In the genomic region with DNA sequence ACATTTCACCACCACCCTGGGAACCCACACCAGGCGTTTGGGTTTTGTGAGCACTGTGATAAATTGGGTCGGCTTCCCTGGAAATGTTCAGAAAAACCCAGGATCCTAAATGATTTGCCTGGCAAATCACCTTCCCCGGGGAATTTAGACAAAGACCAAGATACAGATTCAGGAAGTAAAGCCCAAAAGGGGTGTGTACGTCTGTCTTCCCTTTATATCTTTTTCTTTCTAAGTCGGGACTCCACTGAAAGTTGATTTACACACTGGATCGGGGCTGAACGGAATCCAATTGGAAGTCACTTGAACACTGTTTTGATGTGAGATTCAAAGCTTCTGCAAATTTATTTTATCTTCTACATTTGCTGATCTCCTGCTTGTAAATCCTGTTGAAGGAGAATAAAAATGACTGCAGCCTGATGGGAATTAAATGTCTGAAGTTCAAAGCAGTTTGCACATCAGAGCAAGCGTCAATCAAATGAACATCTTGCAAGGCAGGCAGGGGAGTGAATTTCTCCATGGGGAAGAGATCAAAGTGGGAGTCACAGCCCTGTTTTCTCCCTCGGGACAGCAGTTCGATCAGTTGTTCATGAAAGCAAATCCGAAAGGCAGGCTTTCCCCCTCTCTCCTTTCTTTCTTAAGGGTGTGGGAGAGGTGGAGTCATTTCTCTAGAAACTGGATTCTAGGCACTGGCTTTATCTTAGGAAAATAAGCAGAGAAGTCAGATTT, we compare ENCODE assay signal across 10 mouse cellular contexts.
A peak's percentile ranks its signal among the peaks of the same experiment; 100 is the strongest.
DNase-seq lines count a peak whose midpoint lies in the region; ATAC-seq and TF ChIP-seq lines count a peak whose summit lies in the region.
"Had no signal": no experiment of that assay in that cellular context is flagged by ENCODE, and none has a peak within 500 bp of the region (broad histone marks: within the 10 kb centered on the region; RNA-seq: fewer than 3 reads in every experiment).

No protein-coding gene starts in this region.

- H3K9ac ChIP-seq in heart, embryonic 13.5 days = 0 out of 2 replicates have a peak overlapping the region, but pooled peaks have one; percentile 48
- H3K9ac ChIP-seq in forebrain, postnatal 0 days = no peak overlapping the region
- 0 out of 2 replicates have a peak overlapping the region, but pooled peaks have one; percentile 9 for H3K9ac ChIP-seq in midbrain, embryonic 11.5 days (ENCODE audit: low read length)
- H3K9ac ChIP-seq in liver, postnatal 0 days (replicated peaks) = no peak overlapping the region

- no peak for TF ChIP-seq CTCF in forebrain, postnatal 0 days (IDR thresholded peaks at IDR 0.05; ENCODE audit: low read depth)
- no peak for TF ChIP-seq CTCF in liver, postnatal 0 days (IDR thresholded peaks at IDR 0.05; ENCODE audit: low read depth)

- H3K9me3 ChIP-seq in heart, embryonic 13.5 days = no peaks in the 10 kb centered on the region
- no peaks in the 10 kb centered on the region for H3K9me3 ChIP-seq in forebrain, postnatal 0 days (ENCODE audit: low read length)
- H3K9me3 ChIP-seq in midbrain, embryonic 11.5 days (ENCODE audit: control insufficient read depth, low read length) = no peaks in the 10 kb centered on the region
- no peaks in the 10 kb centered on the region for H3K9me3 ChIP-seq in liver, postnatal 0 days (ENCODE audit: low read length)

- H3K4me2 ChIP-seq in heart, embryonic 13.5 days = peak overlapping the region; percentile 0; the same call in 1 of the 2 replicates
- H3K4me2 ChIP-seq in forebrain, postnatal 0 days (ENCODE audit: low read depth) = peak overlapping the region; percentile 17; the same call in 1 of the 2 replicates
- H3K4me2 ChIP-seq in midbrain, embryonic 11.5 days = peak overlapping the region; percentile 12; the same call in 1 of the 2 replicates
- H3K4me2 ChIP-seq in liver, postnatal 0 days (ENCODE audit: low read depth, low read length) = no peak overlapping the region

- no peak overlapping the region for H3K27ac ChIP-seq in heart, embryonic 13.5 days (replicated peaks)
- H3K27ac ChIP-seq in forebrain, postnatal 0 days (ENCODE audit: low read depth, low read length) = no peak overlapping the region
- peak overlapping the region; percentile 71 for H3K27ac ChIP-seq in midbrain, embryonic 11.5 days (ENCODE audit: low read depth, low read length)
- H3K27ac ChIP-seq in liver, postnatal 0 days (ENCODE audit: low read depth) = no peak overlapping the region

- H3K4me3 ChIP-seq in heart, embryonic 13.5 days = no peak overlapping the region
- H3K4me3 ChIP-seq in forebrain, postnatal 0 days (ENCODE audit: low read depth, low read length) = no peak overlapping the region
- H3K4me3 ChIP-seq in midbrain, embryonic 11.5 days (ENCODE audit: low read depth, low read length) = no peak overlapping the region
- no peak overlapping the region for H3K4me3 ChIP-seq in liver, postnatal 0 days (ENCODE audit: low read depth, low read length)

- 43% methylated on average over 11 of the region's 11 CpGs for WGBS in heart, embryonic 13.5 days
- 15% methylated on average over 11 of the region's 11 CpGs for WGBS in forebrain, postnatal 0 days
- 4% methylated on average over 11 of the region's 11 CpGs for WGBS in midbrain, embryonic 11.5 days
- 49% methylated on average over 11 of the region's 11 CpGs for WGBS in liver, postnatal 0 days (ENCODE audit: insufficient replicate concordance)

- H3K27me3 ChIP-seq in heart, embryonic 13.5 days (replicated peaks) = no peaks in the 10 kb centered on the region
- H3K27me3 ChIP-seq in forebrain, postnatal 0 days (ENCODE audit: insufficient read depth, low read length) = no peaks in the 10 kb centered on the region
- H3K27me3 ChIP-seq in midbrain, embryonic 11.5 days (ENCODE audit: control insufficient read depth, insufficient read depth, low read length) = no peaks in the 10 kb centered on the region
- H3K27me3 ChIP-seq in liver, postnatal 0 days (ENCODE audit: insufficient read depth, low read length) = no peaks in the 10 kb centered on the region

- H3K36me3 ChIP-seq in heart, embryonic 13.5 days = no peaks in the 10 kb centered on the region
- H3K36me3 ChIP-seq in forebrain, postnatal 0 days (ENCODE audit: insufficient read depth) = no peaks in the 10 kb centered on the region
- no peaks in the 10 kb centered on the region for H3K36me3 ChIP-seq in midbrain, embryonic 11.5 days (ENCODE audit: control insufficient read depth, insufficient read depth, low read length)
- H3K36me3 ChIP-seq in liver, postnatal 0 days (replicated peaks; ENCODE audit: insufficient read depth, low read length) = no peaks in the 10 kb centered on the region

- intact Hi-C loops in heart, postnatal 10 days (cut with DNase I) = no loop called here

- DNase-seq in heart, postnatal 10 days = no peak
- peak; percentile 8 for DNase-seq in R1 (ENCODE audit: low read depth, low spot score)
- DNase-seq in forebrain, postnatal 0 days = no peak
- DNase-seq in midbrain, embryonic 11.5 days (ENCODE audit: low spot score, missing footprints) = peak; percentile 91
- no peak for DNase-seq in liver, postnatal 0 days
- no peak for DNase-seq in adrenal gland, postnatal 36 days
- no peak for DNase-seq in adrenal gland, postnatal 25 days
- DNase-seq: B cell, adult 2 months; gastrocnemius, postnatal 10 days had no signal

- peaks cover 59% of the 10 kb centered on the region for H3K4me1 ChIP-seq in heart, embryonic 13.5 days
- H3K4me1 ChIP-seq in forebrain, postnatal 0 days (ENCODE audit: insufficient read depth) = peaks cover 4% of the 10 kb centered on the region; the same call in 1 of the 2 replicates
- H3K4me1 ChIP-seq in midbrain, embryonic 11.5 days (ENCODE audit: control insufficient read depth, insufficient read depth, low read length) = peaks cover 67% of the 10 kb centered on the region
- H3K4me1 ChIP-seq in liver, postnatal 0 days (ENCODE audit: insufficient read depth) = no peaks in the 10 kb centered on the region

- TF ChIP-seq EP300 in liver, postnatal 0 days (IDR thresholded peaks at IDR 0.05; ENCODE audit: low read depth) = no peak

- ATAC-seq in heart, embryonic 13.5 days (ENCODE audit: extremely low read depth, insufficient number of reproducible peaks, low FRiP score, low TSS enrichment) = no peak
- no peak for ATAC-seq in forebrain, postnatal 0 days
- 0 out of 2 replicates have a peak, but pooled peaks have one; percentile 3 for ATAC-seq in midbrain, embryonic 11.5 days (ENCODE audit: low FRiP score)
- ATAC-seq in liver, postnatal 0 days = no peak

Comparison
In these comparisons a context has a peak if more than half of its experiments do, and no peak if none do; other contexts are left out.
1. H3K9ac ChIP-seq: peak in heart, embryonic 13.5 days (single experiment) and midbrain, embryonic 11.5 days (single experiment); none in forebrain, postnatal 0 days (single experiment) and liver, postnatal 0 days (single experiment).
2. DNase-seq: peak in R1 (single experiment) and midbrain, embryonic 11.5 days (single experiment); none in heart, postnatal 10 days (0 of 2), forebrain, postnatal 0 days (single experiment), liver, postnatal 0 days (single experiment), adrenal gland, postnatal 36 days (0 of 2) and adrenal gland, postnatal 25 days (single experiment).